Mouse (Mus musculus) right cerebral cortex, postnatal 36 days (tissue): ENCODE measurements around the gene Syn3.
"Not testable (repeated sequence)": the region's sequence is repeated elsewhere in the genome, so short reads cannot be mapped to it uniquely, and the experiment has no call there.

Experiments
- DNase-seq, 2 experiments: peaks; one replicate each; pipeline ENCODE4 v3.0.0; 2022; ENCODE audit warnings: low spot score in 2 of 2, mixed read lengths in 1 of 2

Syn3 gene

GRCm38 (mm10) chr10:86047786-86048185 lies 450.9 kb downstream of the Syn3 start:
- no peak for DNase-seq

GRCm38 (mm10) chr10:86046371-86046770 lies 452.3 kb downstream of the Syn3 start:
- no peak for DNase-seq

DNA sequence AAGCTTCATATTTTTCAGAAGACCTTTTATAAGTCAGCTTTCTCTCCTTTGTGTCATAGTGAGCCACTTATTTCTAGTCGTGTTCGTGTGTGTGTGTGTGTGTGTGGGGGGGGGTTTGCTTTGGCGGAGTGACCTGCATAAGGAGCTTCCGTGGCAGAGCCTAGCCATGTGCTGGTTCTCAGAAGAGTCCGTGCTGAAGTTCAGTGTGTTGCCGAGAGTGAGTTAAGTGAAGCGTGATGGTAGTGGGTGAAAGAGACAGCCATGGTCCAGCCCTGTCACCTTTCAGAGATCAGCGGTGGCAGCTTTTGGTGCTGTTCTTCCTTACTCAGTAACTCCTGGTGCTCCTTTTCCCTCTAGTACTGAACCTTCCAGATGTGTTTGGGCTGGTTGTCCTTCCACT lies 454.6 kb downstream of the Syn3 start:
- DNase-seq, result no peak

- no peak for DNase-seq
Measured at GRCm38 (mm10) chr10:86043651-86044050, 455.0 kb downstream of the Syn3 start.

DNA sequence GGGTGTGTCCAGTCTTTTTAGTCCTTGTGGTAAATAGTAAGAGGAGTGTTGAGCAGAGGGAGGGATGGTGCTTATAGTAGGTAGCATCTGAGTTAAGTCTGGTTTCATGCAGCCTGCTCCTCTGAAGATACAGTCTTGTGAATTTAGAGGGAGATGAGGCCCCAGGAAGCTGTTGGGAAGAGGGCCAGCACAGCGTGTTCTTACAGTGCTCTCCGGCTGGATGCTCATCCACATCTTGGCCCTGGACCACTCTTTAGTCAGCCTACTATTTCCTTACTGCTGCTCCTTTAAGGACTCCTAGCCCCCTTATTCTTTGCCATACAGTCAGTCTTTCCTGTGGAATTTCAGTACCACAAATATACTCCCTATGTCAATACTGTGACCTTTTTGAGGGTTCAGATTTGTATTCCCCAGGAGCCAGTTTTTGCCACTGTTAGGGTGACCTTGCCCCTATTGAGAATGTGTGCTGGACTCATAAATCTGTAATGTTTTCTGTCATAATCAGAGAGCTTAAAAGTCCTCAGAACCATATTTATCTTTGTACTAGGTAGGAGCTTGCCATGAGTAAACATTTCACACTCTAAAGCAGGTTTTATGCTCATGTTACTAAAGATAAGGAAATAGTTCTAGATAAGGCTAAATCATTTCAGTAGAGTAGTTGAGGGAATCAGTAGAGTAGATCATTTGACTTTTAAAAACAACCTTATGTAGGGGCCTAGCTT lies 464.5 kb downstream of the Syn3 start:
- no peak for DNase-seq

GRCm38 (mm10) chr10:86032517-86032916 lies 466.2 kb downstream of the Syn3 start:
- no peak for DNase-seq

- DNase-seq, result no peak
Measured at GRCm38 (mm10) chr10:86030743-86031142, 468.0 kb downstream of the Syn3 start.

GRCm38 (mm10) chr10:86026807-86027206 lies 471.9 kb downstream of the Syn3 start:
- not testable (repeated sequence) for DNase-seq

DNA sequence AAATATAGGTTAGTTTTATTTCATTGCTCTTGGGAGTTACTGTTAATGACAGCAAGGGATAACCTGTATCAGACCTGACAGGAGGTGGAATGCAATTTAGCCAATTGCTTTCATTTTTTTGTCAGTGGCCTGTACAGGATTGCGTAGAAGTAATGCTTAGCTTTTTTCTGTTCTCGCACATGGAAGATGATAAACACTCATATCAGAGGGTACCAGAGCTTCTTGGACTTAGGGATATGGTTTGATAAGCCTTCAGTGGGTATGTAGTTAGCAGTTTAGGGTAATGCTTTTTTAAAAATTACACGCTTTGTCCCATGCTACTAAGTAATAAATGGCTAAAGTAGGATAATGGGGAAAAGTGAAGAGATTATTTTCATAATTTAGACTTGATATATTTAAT lies 472.3 kb downstream of the Syn3 start:
- DNase-seq, result no peak

GRCm38 (mm10) chr10:86025906-86026305 lies 472.8 kb downstream of the Syn3 start:
- no peak for DNase-seq

DNA sequence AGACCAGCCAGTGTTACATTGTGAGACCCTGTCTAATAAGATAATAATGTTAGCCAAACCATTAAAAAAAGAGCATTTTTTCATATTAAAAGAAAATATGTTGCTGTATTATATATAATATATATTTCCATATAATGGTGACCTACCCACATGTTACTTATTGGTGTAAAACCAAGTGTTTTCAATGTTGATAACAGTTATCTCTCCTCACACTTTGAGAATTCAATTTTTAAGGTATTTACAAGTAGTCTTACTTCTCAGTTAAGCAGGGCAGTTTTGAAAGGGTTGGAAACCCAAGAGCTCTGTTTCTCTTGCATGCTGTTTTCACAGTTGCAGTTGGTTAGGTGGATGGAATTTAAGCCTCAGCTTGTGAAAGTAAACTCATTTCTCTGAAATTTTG lies 475.5 kb downstream of the Syn3 start:
- no peak for DNase-seq

DNA sequence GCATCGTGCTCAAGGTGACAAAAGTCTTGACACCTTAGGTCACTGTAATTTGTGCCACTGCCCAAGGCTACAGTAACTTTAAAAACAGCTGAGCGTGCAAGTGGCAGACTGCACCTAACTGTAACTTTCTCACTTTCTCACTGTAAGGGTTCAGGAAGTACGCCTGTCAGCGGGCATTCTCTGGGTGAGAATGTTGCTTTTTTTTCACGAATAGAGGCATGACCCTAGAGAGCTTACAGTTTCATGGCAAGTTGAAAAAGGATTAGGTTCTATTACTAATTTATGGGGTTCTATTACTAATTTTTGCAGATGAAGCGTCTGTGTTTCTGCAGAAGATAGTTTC lies 476.3 kb downstream of the Syn3 start:
- no peak for DNase-seq

DNA sequence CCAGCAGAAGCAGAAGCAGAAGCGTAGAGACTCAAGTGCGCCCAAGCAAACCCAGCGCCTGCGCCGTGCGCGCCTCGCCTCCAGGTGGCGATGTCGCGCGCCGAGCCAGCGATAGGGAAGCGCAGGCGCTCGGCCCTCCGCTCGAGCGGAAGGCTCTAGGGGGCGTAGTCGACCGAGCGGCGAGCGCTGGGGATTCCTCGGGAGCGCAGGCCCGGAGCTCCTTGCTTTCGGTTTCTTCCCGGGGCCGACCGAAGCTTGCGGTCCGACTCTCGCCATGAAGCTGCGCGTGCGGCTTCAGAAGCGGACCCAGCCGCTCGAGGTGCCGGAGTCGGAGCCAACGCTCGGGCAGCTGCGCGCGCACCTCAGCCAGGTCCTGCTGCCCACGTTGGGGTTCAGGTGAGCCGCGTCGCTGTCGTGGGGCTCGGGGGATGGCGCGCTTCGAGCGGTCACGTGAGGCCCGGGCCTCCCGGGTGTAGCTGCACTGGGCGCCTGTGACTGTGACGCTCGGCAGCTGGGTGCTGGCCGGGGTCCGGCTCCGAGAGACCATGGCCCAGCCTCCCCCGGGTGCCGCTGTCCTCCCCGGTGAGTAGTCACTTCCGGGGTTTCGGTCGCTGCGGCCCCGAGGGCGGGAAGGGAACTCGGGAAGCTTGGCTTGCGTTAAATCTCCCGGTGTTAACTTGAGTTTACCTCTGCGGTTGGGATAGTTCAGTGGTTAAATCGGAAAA lies 476.8 kb downstream of the Syn3 start, which contains the start of gene Fbxo7:
Gene Fbxo7, plus strand, starts transcription at position 224 of the 725 bp plus-strand sequence.
- peak; percentile 76 to 77 for DNase-seq

DNA sequence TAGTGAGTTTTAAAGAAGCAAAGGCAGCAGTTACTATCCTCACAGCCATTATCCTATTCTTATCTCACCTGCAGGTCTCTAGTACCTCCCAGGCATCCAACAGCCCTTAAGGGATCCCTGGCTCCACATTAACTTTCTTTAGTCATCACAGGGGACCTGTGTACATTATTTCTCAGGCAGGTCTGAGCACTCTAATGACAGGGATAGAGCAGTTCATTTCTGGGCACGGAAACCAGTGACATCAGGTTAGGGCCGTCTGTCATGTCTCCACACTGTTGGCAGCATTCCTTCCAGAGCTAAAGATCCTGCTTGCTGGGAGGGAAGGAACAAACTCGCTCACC lies 477.3 kb downstream of the Syn3 start:
- DNase-seq, result no peak

- DNase-seq, result no peak
Measured at GRCm38 (mm10) chr10:86018813-86019212, 479.9 kb downstream of the Syn3 start.

DNA sequence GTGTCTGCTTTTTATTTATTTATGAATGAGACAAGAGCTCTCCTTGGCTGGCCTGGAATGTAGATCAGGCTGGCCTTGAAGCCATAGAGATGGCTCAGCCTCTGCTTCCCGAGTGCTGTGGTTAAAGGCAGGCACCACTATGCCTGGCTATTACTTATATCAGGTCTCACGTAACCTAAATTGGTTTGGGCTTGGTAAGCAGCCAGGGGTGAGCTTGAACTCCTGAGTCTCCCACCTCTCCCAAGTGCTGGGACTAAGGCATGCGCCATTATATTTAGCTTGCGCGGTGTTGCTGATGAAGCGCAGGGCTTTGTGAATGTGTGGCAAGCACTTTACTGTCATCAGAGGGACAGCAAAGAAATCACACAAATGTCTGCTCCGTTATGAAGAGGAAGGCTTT lies 480.9 kb downstream of the Syn3 start:
- no peak for DNase-seq

DNA sequence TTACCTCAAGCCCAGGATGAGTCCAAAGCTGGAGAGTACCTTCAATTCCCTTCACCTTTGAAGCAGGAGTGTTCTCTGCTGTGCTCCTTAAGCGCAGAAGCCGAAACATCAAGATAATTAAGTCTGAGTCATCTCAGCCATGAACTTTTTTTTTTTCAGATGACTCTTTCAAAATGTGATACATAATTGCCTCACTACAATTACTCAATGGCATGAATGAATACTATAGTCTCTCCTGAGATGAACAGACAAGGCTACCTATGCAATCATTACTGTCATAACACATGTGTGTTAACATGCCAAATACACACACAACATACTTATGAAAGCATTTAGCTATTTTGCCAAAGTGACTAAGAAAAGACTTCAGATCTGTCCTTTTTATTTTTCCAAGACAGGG lies 486.9 kb downstream of the Syn3 start, which contains the start of gene Bpifc:
Gene Bpifc, minus strand, starts transcription at position 115 of the 400 bp plus-strand sequence.
- no peak for DNase-seq

GRCm38 (mm10) chr10:86011172-86011571 lies 487.5 kb downstream of the Syn3 start:
- no peak for DNase-seq

DNA sequence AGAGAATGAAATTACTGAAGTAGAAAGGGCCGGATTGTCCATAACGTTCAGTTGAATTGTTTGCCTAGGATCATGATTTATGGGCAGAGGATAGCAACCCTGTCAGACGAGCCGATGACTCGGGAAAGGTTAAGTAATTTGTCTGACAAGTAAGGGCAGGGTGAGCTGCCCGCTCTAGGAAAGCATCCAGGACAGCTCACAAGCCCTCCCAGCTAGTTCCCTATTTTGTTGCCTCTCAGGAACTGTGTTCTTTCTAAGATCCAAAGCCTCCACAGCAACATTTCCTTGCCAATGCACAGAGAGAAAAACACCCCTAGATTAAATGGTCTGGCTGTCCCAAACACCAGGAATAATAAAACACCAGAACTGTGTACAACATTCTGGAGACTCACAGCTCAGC lies 488.1 kb downstream of the Syn3 start:
- DNase-seq, result no peak

DNA sequence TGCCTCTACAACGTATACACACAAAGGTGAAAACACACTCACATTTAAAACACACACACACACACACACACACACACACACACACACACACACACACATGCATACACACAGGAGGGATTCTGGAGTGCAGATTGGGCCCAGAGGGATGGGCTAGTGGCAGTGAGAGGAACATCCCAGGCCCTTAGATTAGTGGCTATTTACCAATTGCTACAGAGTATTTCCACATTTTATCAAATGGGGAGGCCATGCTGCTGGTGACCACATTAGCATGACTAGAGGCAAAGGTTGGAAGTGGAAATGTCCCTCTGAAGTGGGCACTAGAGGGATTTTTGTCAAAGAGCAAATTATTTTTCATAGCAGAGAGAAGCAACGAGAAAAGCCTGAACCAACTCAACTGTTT lies 489.0 kb downstream of the Syn3 start:
- no peak for DNase-seq

DNA sequence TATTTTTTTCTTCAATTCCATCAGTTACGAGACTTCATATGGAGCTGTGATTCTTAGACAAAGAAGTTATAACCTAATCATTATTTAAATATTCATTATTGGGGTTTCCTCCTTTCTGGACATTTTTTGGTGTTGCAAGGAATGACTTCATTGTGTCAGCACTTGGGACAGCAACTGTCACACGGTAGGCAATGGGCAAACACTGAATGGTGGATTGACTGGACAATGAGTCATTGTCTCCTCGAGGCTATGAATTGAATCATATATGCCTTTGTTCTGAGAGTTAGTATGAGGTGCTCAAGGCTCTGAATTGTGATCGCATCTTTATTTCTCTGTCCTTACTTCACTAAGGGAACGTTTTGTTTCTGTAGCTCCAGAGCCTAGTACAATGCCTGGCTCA lies 492.2 kb downstream of the Syn3 start:
- no peak for DNase-seq
